Mouse (Mus musculus) limb, embryonic 11.5 days (tissue): ENCODE data around the gene Ercc8. TPM values are rescaled to one million over a fixed set of nuclear protein-coding genes. Genes with fewer than 3 reads are reported as not detected.

Source experiments
- ATAC-seq: fragments of 200-750 bp; cut with Nextera tagmentation; 2 replicates; pipeline ENCODE4 v1.8.0; 2017; ENCODE audit warnings: low read depth; ENCODE audit not compliant: insufficient number of reproducible peaks, low FRiP score, low TSS enrichment
- DNase-seq: peaks from one replicate; pipeline ENCODE4 v3.0.0-alpha.2; 2015; ENCODE audit warnings: low spot score
- H3K27ac ChIP-seq: fragments of 300-500 bp; sonication (generic); replicated peaks from 2 replicates; pipeline ENCODE4 v1.5.1; 2014; ENCODE audit warnings: low read depth, mild to moderate bottlenecking, low read length
- H3K27me3 ChIP-seq: fragments of 300-500 bp; sonication (generic); 2 replicates; pipeline ENCODE4 v1.6.1; 2014; ENCODE audit warnings: mild to moderate bottlenecking, low read length, mixed read lengths; ENCODE audit not compliant: control insufficient read depth, insufficient read depth
- H3K36me3 ChIP-seq: fragments of 300-500 bp; sonication (generic); 2 replicates; pipeline ENCODE4 v1.6.1; 2014; ENCODE audit warnings: mild to moderate bottlenecking, low read length, moderate library complexity, mixed read lengths; ENCODE audit not compliant: control insufficient read depth, insufficient read depth
- H3K4me1 ChIP-seq: fragments of 300-500 bp; sonication (generic); 2 replicates; pipeline ENCODE4 v1.6.1; 2014; ENCODE audit warnings: low read length, mixed read lengths; ENCODE audit not compliant: control insufficient read depth, insufficient read depth
- H3K4me2 ChIP-seq: fragments of 300-500 bp; sonication (generic); 2 replicates; pipeline ENCODE4 v1.6.1; 2014; ENCODE audit warnings: low read depth, mild to moderate bottlenecking, moderate library complexity; ENCODE audit not compliant: severe bottlenecking
- H3K4me3 ChIP-seq: fragments of 300-500 bp; sonication (generic); 2 replicates; pipeline ENCODE4 v1.5.1; 2014; ENCODE audit warnings: low read depth, low read length
- H3K9ac ChIP-seq: fragments of 300-500 bp; sonication (generic); 2 replicates; pipeline ENCODE4 v1.6.1; 2014; ENCODE audit warnings: mild to moderate bottlenecking, low read length
- H3K9me3 ChIP-seq: fragments of 300-500 bp; sonication (generic); 2 replicates; pipeline ENCODE4 v1.6.1; 2016; ENCODE audit warnings: low read length; ENCODE audit not compliant: control insufficient read depth
- WGBS: fragments of 180-500 bp; shearing (Covaris S2); extraction: QIAGEN DNeasy Blood & Tissue Kit; methylation state at CpG from one replicate; pipeline ENCODE4 v1.1.7; 2014; 5-methylcytosine and 5-hydroxymethylcytosine counted together
- polyA plus RNA-seq: library from polyadenylated mRNA; unstranded; fragments of >200 nt; fragmentation: Nextera tagmentation; extraction: Ambion mirVana; gene quantifications from 2 replicates; pipeline ENCODE4 v1.2.1, GENCODE M21; 2014

Gene Ercc8
- polyA plus RNA-seq, 1 experiment from 2014 or later: 26.6 TPM

GRCm38 (mm10) chr13:108191074-108191720 is 32.7 kb downstream of the Ercc8 start:
- no peak overlapping the region for H3K4me3 ChIP-seq
- no peak overlapping the region for H3K4me2 ChIP-seq
- H3K9me3 ChIP-seq: no peaks in the 10 kb centered on the region
- 58% methylated on average over 11 of the region's 11 CpGs for WGBS
- H3K9ac ChIP-seq: no peak overlapping the region
- no peaks in the 10 kb centered on the region for H3K27me3 ChIP-seq
- no peak for ATAC-seq
- peak; percentile 72 for DNase-seq
- H3K36me3 ChIP-seq: peaks cover 3% of the 10 kb centered on the region
- no peak overlapping the region for H3K27ac ChIP-seq
- no peaks in the 10 kb centered on the region for H3K4me1 ChIP-seq

- Histone ChIP-seq H3K4me2 (no peak overlapping the region), H3K4me1 (no peaks in the 10 kb centered on the region), H3K4me3 (no peak overlapping the region), H3K9ac (no peak overlapping the region), H3K9me3 (no peaks in the 10 kb centered on the region), H3K27ac (no peak overlapping the region), H3K36me3 (no peaks in the 10 kb centered on the region), H3K27me3 (no peaks in the 10 kb centered on the region)
- DNase-seq: no peak
- 93% methylated on average over 6 of the region's 6 CpGs for WGBS
- no peak for ATAC-seq
Measured at GRCm38 (mm10) chr13:108195474-108195873, 36.9 kb downstream of the Ercc8 start.

GRCm38 (mm10) chr13:108204857-108205256 is 46.3 kb downstream of the Ercc8 start:
- DNase-seq: no peak
- Histone ChIP-seq H3K9ac (no peak overlapping the region), H3K4me2 (no peak overlapping the region), H3K4me1 (no peaks in the 10 kb centered on the region), H3K9me3 (no peaks in the 10 kb centered on the region), H3K36me3 (no peaks in the 10 kb centered on the region), H3K27me3 (no peaks in the 10 kb centered on the region), H3K4me3 (no peak overlapping the region), H3K27ac (no peak overlapping the region)
- no peak for ATAC-seq
- 90% methylated on average over 3 of the region's 3 CpGs for WGBS

- DNase-seq (no peak), ATAC-seq (no peak)
- no peaks in the 10 kb centered on the region for H3K27me3 ChIP-seq
- WGBS: 89% methylated on average over 2 of the region's 2 CpGs
- no peak overlapping the region for H3K9ac ChIP-seq
- no peak overlapping the region for H3K27ac ChIP-seq
- no peak overlapping the region for H3K4me3 ChIP-seq
- H3K9me3 ChIP-seq: no peaks in the 10 kb centered on the region
- no peak overlapping the region for H3K4me2 ChIP-seq
- H3K4me1 ChIP-seq: no peaks in the 10 kb centered on the region
- no peaks in the 10 kb centered on the region for H3K36me3 ChIP-seq
Measured at GRCm38 (mm10) chr13:108207447-108207846, 48.9 kb downstream of the Ercc8 start.

- 75% methylated on average over 5 of the region's 5 CpGs for WGBS
- no peak for ATAC-seq
Measured at GRCm38 (mm10) chr13:108208090-108208489, 49.6 kb downstream of the Ercc8 start.

GRCm38 (mm10) chr13:108210960-108211359 is 52.4 kb downstream of the Ercc8 start:
- no peak overlapping the region for H3K27ac ChIP-seq
- H3K4me2 ChIP-seq: no peak overlapping the region
- no peak overlapping the region for H3K9ac ChIP-seq
- H3K4me1 ChIP-seq: no peaks in the 10 kb centered on the region
- WGBS: 92% methylated on average over 8 of the region's 8 CpGs
- H3K27me3 ChIP-seq: peaks cover 20% of the 10 kb centered on the region
- H3K36me3 ChIP-seq: no peaks in the 10 kb centered on the region
- DNase-seq (no peak), ATAC-seq (no peak)
- H3K9me3 ChIP-seq: no peaks in the 10 kb centered on the region
- H3K4me3 ChIP-seq: no peak overlapping the region

More at GRCm38 (mm10) chr13:108208090-108208489, 49.6 kb downstream of the Ercc8 start:
- no peaks in the 10 kb centered on the region for H3K27me3 ChIP-seq
- no peak for DNase-seq
- no peaks in the 10 kb centered on the region for H3K36me3 ChIP-seq
- no peak overlapping the region for H3K4me2 ChIP-seq
- no peaks in the 10 kb centered on the region for H3K4me1 ChIP-seq
- no peaks in the 10 kb centered on the region for H3K9me3 ChIP-seq
- H3K4me3 ChIP-seq: no peak overlapping the region
- H3K9ac ChIP-seq: no peak overlapping the region
- no peak overlapping the region for H3K27ac ChIP-seq

- Histone ChIP-seq H3K9me3 (no peaks in the 10 kb centered on the region), H3K4me2 (no peak overlapping the region), H3K36me3 (no peaks in the 10 kb centered on the region), H3K27ac (no peak overlapping the region), H3K9ac (no peak overlapping the region), H3K27me3 (peaks cover 28% of the 10 kb centered on the region), H3K4me3 (no peak overlapping the region), H3K4me1 (no peaks in the 10 kb centered on the region)
- ATAC-seq (no peak), DNase-seq (no peak)
- WGBS: 61% methylated on average over 5 of the region's 5 CpGs
Measured at GRCm38 (mm10) chr13:108212397-108213018, 54.0 kb downstream of the Ercc8 start.

- peaks cover 28% of the 10 kb centered on the region for H3K27me3 ChIP-seq
- peak within 1 kb of the TSS; percentile 49; the same call in 1 of the 2 replicates for H3K9ac ChIP-seq
- no peaks in the 10 kb centered on the region for H3K36me3 ChIP-seq
- DNase-seq (no peak), ATAC-seq (peak; percentile 82)
- WGBS: under 1% methylated on average over 27 of the region's 40 CpGs
- H3K4me3 ChIP-seq: peak within 1 kb of the TSS; percentile 61
- no peak within 1 kb of the TSS for H3K27ac ChIP-seq
- H3K4me2 ChIP-seq: peak within 1 kb of the TSS; percentile 100
- H3K9me3 ChIP-seq: no peaks in the 10 kb centered on the region
- no peaks in the 10 kb centered on the region for H3K4me1 ChIP-seq
Measured at GRCm38 (mm10) chr13:108214081-108214484, 55.6 kb downstream of the Ercc8 start, which contains the start of gene Elovl7. Gene Elovl7 (plus strand): TSS chr13:108214404.
